ENCODE assay signal across 7 mouse cellular contexts in the genomic region with DNA sequence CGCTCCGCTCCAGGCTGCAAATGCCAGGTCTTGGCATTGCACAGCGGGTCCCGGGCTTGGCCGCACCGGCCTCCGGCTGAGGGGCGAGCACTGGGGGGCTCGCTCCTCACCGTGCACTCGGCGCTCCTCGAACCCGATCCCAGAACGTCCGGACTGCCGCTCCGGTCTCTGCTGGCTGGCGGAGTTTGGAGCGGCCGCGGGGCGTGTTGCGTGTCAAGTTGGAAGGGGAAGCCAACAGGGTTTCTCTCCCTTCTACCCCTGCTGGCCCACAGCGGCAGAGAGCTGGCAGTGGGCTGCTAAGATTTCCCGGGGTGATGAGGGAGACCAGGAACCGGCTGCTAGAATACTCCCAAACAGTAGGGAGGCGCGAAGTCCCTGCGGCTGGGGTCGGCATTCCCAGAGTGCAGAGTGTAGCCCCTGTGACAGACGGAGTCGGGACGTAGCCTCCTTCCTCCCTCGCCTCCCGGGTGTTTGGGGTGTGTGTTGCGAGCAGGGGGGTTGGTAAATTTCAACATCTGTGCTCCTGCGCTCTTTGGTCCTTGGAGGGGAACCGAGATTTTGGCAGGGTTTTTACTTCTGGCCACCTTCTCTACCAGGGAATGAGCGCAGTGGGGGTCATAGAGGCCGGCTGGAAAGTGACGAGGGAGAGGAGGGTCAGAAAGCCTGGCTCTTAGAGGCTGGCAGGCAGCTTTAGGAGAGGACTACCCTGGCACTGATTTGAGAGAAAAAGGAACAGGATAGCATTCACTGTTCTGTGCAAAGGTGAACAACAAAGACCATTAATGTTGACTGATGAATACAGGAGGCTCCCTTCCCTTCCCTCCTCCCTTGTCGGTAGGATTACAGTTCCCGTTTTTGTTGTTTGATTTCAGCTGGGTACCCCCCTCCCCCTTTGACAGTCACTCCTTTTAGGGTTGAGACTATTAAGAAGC. TPM values are rescaled to one million over a fixed set of nuclear protein-coding genes. Genes with fewer than 3 reads are reported as not detected.
DNase-seq lines count a peak whose midpoint lies in the region; ATAC-seq lines count a peak whose summit lies in the region.

No protein-coding gene starts in this region.

- H3K4me1 ChIP-seq in brown adipose tissue, adult 24 weeks (ENCODE audit: control insufficient read depth, insufficient read depth, insufficient read length, low read length): peaks cover 12% of the 10 kb centered on the region; the same call in 1 of the 2 replicates
- peaks cover 17% of the 10 kb centered on the region for H3K4me1 ChIP-seq in forebrain, embryonic 13.5 days

- intact Hi-C loops in heart, postnatal 25 days (cut with DNase I): loop anchor here (5.0 kb wide), 3 partner anchors 56 to 371 kb away; no protein-coding TSS in a partner anchor

- H3K9me3 ChIP-seq in forebrain, embryonic 13.5 days (replicated peaks): no peaks in the 10 kb centered on the region

- peak; percentile 4 for ATAC-seq in forebrain, embryonic 13.5 days

- peak overlapping the region; percentile 70 for H3K4me2 ChIP-seq in forebrain, embryonic 13.5 days

- H3K27ac ChIP-seq in brown adipose tissue, adult 24 weeks (replicated peaks; ENCODE audit: low read depth, low read length): peak overlapping the region; percentile 46
- peak overlapping the region; percentile 90 for H3K27ac ChIP-seq in forebrain, embryonic 13.5 days

- under 1% methylated on average over 43 of the region's 44 CpGs for WGBS in forebrain, embryonic 13.5 days

- peak; percentile 50 for DNase-seq in NIH3T3 (ENCODE audit: low read depth)
- peak; percentile 23 for DNase-seq in heart, postnatal 25 days (ENCODE audit: low spot score)
- DNase-seq in layer of hippocampus, postnatal 14 days (ENCODE audit: low spot score in 2 of 2): peak; percentile 50 to 58
- peak; percentile 47 for DNase-seq in lung, postnatal 14 days
- DNase-seq in right cerebral cortex, adult 2 months (ENCODE audit: low spot score in 2 of 2): peak; percentile 40 to 41

- peak overlapping the region; percentile 90 for H3K4me3 ChIP-seq in brown adipose tissue, adult 24 weeks (ENCODE audit: insufficient read depth, low read depth, low read length)
- peak overlapping the region; percentile 85 for H3K4me3 ChIP-seq in forebrain, embryonic 13.5 days

- H3K36me3 ChIP-seq in forebrain, embryonic 13.5 days (ENCODE audit: poor library complexity, severe bottlenecking): no peaks in the 10 kb centered on the region

- H3K27me3 ChIP-seq in forebrain, embryonic 13.5 days: peaks cover 12% of the 10 kb centered on the region; the same call in 1 of the 2 replicates

- peak overlapping the region; percentile 87 for H3K9ac ChIP-seq in forebrain, embryonic 13.5 days

RNA-seq across cellular contexts. Expression of gene Dock4, which starts 1.0 kb away (rescaled TPM):
- polyA plus RNA-seq in brown adipose tissue, adult 24 weeks (2012; ENCODE audit: insufficient read depth, insufficient read length, missing spikeins): 2.6 and 3.3 TPM in 2 replicates
- 24.5 and 27.0 TPM in 2 replicates for polyA plus RNA-seq in forebrain, embryonic 13.5 days (2015; fragmentation: Nextera tagmentation; extraction: Ambion mirVana)
- 10 to 100 TPM; 11.7 to 12.9 TPM for total RNA-seq in heart, postnatal 25 days (2021)
- 100 to 1,000 TPM; 193 to 215 TPM for total RNA-seq in layer of hippocampus, postnatal 14 days (2021)

RNA-seq across cellular contexts. Expression of gene Zfp277, which starts 1.0 kb away (rescaled TPM):
- 6.1 and 9.6 TPM in 2 replicates for polyA plus RNA-seq in brown adipose tissue, adult 24 weeks (2012; ENCODE audit: insufficient read depth, insufficient read length, missing spikeins)
- 28.9 and 29.5 TPM in 2 replicates for polyA plus RNA-seq in forebrain, embryonic 13.5 days (2015; fragmentation: Nextera tagmentation; extraction: Ambion mirVana)
- 10 to 100 TPM; 11.0 to 11.7 TPM for total RNA-seq in heart, postnatal 25 days (2021)
- 10 to 100 TPM; 24.1 to 26.1 TPM for total RNA-seq in layer of hippocampus, postnatal 14 days (2021)

Comparison
In these comparisons a context has a peak if more than half of its experiments do, and no peak if none do; other contexts are left out.
1. Peak in every context shown above with its lines: DNase-seq, ATAC-seq, H3K4me3 ChIP-seq and H3K27ac ChIP-seq.
2. RNA of gene Dock4, which starts 1.0 kb away (total RNA-seq): 193 to 215 TPM in layer of hippocampus, postnatal 14 days; 11.7 to 12.9 TPM in heart, postnatal 25 days; every median in the first group is over 10 times any median in the second.